Comparison of ENCODE assay signal across 8 mouse cellular contexts in the genomic region with DNA sequence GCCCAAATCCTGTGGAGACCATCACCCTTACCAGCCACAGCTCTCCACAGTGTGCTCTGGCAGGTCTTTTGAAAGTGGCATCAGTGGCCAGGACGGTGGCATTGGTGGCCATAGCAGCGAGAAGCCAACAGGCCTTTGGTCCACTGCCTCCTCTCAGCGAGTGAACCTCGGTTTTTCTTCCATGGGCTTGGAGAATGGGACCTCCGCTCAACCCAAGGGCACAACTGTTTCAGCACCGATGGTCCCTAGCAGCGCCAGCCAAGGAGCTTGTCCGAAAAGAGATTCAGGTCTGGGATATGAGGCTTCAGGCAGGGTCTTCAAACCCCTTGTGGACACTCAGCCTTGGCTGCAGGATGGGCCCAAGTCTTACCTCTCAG. TPM values are rescaled to one million over a fixed set of nuclear protein-coding genes. Genes with fewer than 3 reads are reported as not detected.
DNase-seq lines count a peak whose midpoint lies in the region; ATAC-seq lines count a peak whose summit lies in the region.

No protein-coding gene starts in this region.

- H3K9ac ChIP-seq in kidney, embryonic 16.5 days (replicated peaks; ENCODE audit: low read length) = peak overlapping the region; percentile 85
- no peak overlapping the region; the same call in 1 of the 2 replicates for H3K9ac ChIP-seq in embryonic facial prominence, embryonic 11.5 days (replicated peaks; ENCODE audit: low read length)
- H3K9ac ChIP-seq in hindbrain, embryonic 15.5 days = no peak overlapping the region
- no peak overlapping the region for H3K9ac ChIP-seq in midbrain, embryonic 14.5 days (replicated peaks; ENCODE audit: low read length)

- no peaks in the 10 kb centered on the region for H3K27me3 ChIP-seq in kidney, embryonic 16.5 days (ENCODE audit: insufficient read depth, low read length)
- H3K27me3 ChIP-seq in embryonic facial prominence, embryonic 11.5 days (ENCODE audit: control insufficient read depth, insufficient read depth, low read length) = no peaks in the 10 kb centered on the region
- no peaks in the 10 kb centered on the region for H3K27me3 ChIP-seq in hindbrain, embryonic 15.5 days
- no peaks in the 10 kb centered on the region for H3K27me3 ChIP-seq in midbrain, embryonic 14.5 days (ENCODE audit: control insufficient read depth, insufficient read depth, low read length)

- peaks cover 13% of the 10 kb centered on the region for H3K36me3 ChIP-seq in kidney, embryonic 16.5 days (ENCODE audit: insufficient read depth, low read length)
- no peaks in the 10 kb centered on the region; the same call in 1 of the 2 replicates for H3K36me3 ChIP-seq in embryonic facial prominence, embryonic 11.5 days (replicated peaks; ENCODE audit: control insufficient read depth, insufficient read depth, low read depth, low read length)
- no peaks in the 10 kb centered on the region for H3K36me3 ChIP-seq in hindbrain, embryonic 15.5 days
- H3K36me3 ChIP-seq in midbrain, embryonic 14.5 days (ENCODE audit: control insufficient read depth, insufficient read depth, low read length) = no peaks in the 10 kb centered on the region

- peak overlapping the region; percentile 87 for H3K4me2 ChIP-seq in kidney, embryonic 16.5 days (replicated peaks; ENCODE audit: low read depth, low read length)
- H3K4me2 ChIP-seq in embryonic facial prominence, embryonic 11.5 days (ENCODE audit: low read depth, low read length) = peak overlapping the region; percentile 83
- H3K4me2 ChIP-seq in hindbrain, embryonic 15.5 days = peak overlapping the region; percentile 77
- peak overlapping the region; percentile 64 for H3K4me2 ChIP-seq in midbrain, embryonic 14.5 days (ENCODE audit: low read length)

- intact Hi-C loops in left cerebral cortex, postnatal 14 days (cut with DNase I) = no loop called here

- no peak for ATAC-seq in kidney, embryonic 16.5 days (ENCODE audit: low FRiP score, low TSS enrichment)
- no peak for ATAC-seq in embryonic facial prominence, embryonic 11.5 days (replicated peaks; ENCODE audit: insufficient number of reproducible peaks, low FRiP score, low TSS enrichment, low read depth)
- no peak for ATAC-seq in hindbrain, embryonic 15.5 days (ENCODE audit: low FRiP score, low read depth)
- ATAC-seq in midbrain, embryonic 14.5 days (ENCODE audit: low FRiP score, low TSS enrichment) = no peak

- 83% methylated on average over 8 of the region's 8 CpGs for WGBS in kidney, embryonic 16.5 days
- WGBS in embryonic facial prominence, embryonic 11.5 days = 89% methylated on average over 8 of the region's 8 CpGs
- 89% methylated on average over 8 of the region's 8 CpGs for WGBS in hindbrain, embryonic 15.5 days
- 89% methylated on average over 8 of the region's 8 CpGs for WGBS in midbrain, embryonic 14.5 days

- H3K4me3 ChIP-seq in kidney, embryonic 16.5 days (ENCODE audit: low read length) = peak overlapping the region; percentile 79
- H3K4me3 ChIP-seq in embryonic facial prominence, embryonic 11.5 days (ENCODE audit: low read depth, low read length) = peak overlapping the region; percentile 68
- peak overlapping the region; percentile 58; the same call in 1 of the 2 replicates for H3K4me3 ChIP-seq in hindbrain, embryonic 15.5 days
- H3K4me3 ChIP-seq in midbrain, embryonic 14.5 days (replicated peaks; ENCODE audit: low read depth, low read length) = peak overlapping the region; percentile 53

- no peak for DNase-seq in kidney, adult 8-10 months
- DNase-seq in embryonic facial prominence, embryonic 11.5 days (ENCODE audit: low spot score) = no peak
- DNase-seq in midbrain, embryonic 14.5 days = no peak
- no peak for DNase-seq in ovary, postnatal 36 days (ENCODE audit: low spot score)
- no peak for DNase-seq in left cerebral cortex, postnatal 14 days (ENCODE audit: low spot score in 2 of 2)
- DNase-seq in adrenal gland, postnatal 36 days = no peak

- peaks cover 43% of the 10 kb centered on the region for H3K4me1 ChIP-seq in kidney, embryonic 16.5 days (ENCODE audit: insufficient read depth, low read length)
- H3K4me1 ChIP-seq in embryonic facial prominence, embryonic 11.5 days (ENCODE audit: control insufficient read depth, insufficient read depth, low read length) = peaks cover 5% of the 10 kb centered on the region
- H3K4me1 ChIP-seq in hindbrain, embryonic 15.5 days (replicated peaks) = peaks cover 36% of the 10 kb centered on the region
- peaks cover 25% of the 10 kb centered on the region for H3K4me1 ChIP-seq in midbrain, embryonic 14.5 days (ENCODE audit: control insufficient read depth, insufficient read depth, low read length)

- H3K27ac ChIP-seq in kidney, embryonic 16.5 days (ENCODE audit: low read length) = no peak overlapping the region
- H3K27ac ChIP-seq in embryonic facial prominence, embryonic 11.5 days (replicated peaks; ENCODE audit: low read depth, low read length) = no peak overlapping the region
- H3K27ac ChIP-seq in hindbrain, embryonic 15.5 days (replicated peaks) = no peak overlapping the region
- no peak overlapping the region for H3K27ac ChIP-seq in midbrain, embryonic 14.5 days (replicated peaks; ENCODE audit: low read depth, low read length)

- H3K9me3 ChIP-seq in kidney, embryonic 16.5 days (ENCODE audit: low read length) = no peaks in the 10 kb centered on the region
- H3K9me3 ChIP-seq in embryonic facial prominence, embryonic 11.5 days (replicated peaks; ENCODE audit: control insufficient read depth, low read length) = no peaks in the 10 kb centered on the region
- no peaks in the 10 kb centered on the region for H3K9me3 ChIP-seq in hindbrain, embryonic 15.5 days
- H3K9me3 ChIP-seq in midbrain, embryonic 14.5 days (ENCODE audit: control insufficient read depth, low read length) = no peaks in the 10 kb centered on the region

RNA-seq across cellular contexts. Expression of gene Limd1, which starts 1.4 kb away (rescaled TPM):
- 55.7 and 58.1 TPM in 2 replicates for polyA plus RNA-seq in kidney, embryonic 16.5 days (2015; fragmentation: Nextera tagmentation; extraction: Ambion mirVana)
- polyA plus RNA-seq in embryonic facial prominence, embryonic 11.5 days (2014; fragmentation: Nextera tagmentation; extraction: Ambion mirVana) = 46.0 and 48.3 TPM in 2 replicates
- 13.8 and 14.3 TPM in 2 replicates for polyA plus RNA-seq in hindbrain, embryonic 15.5 days (2015; fragmentation: Nextera tagmentation; extraction: Ambion mirVana)
- polyA plus RNA-seq in midbrain, embryonic 14.5 days (2014; fragmentation: Nextera tagmentation; extraction: Ambion mirVana) = 11.8 and 16.4 TPM in 2 replicates
- 1 to 10 TPM; 8.1 to 8.9 TPM for total RNA-seq in left cerebral cortex, postnatal 14 days (2021)
- total RNA-seq in adrenal gland, postnatal 36 days (2021) = 10 to 100 TPM; 27.4 to 31.1 TPM

RNA-seq across cellular contexts. Expression of gene Sacm1l, which starts 49.7 kb away (rescaled TPM):
- polyA plus RNA-seq in kidney, embryonic 16.5 days (2015; fragmentation: Nextera tagmentation; extraction: Ambion mirVana) = 63.8 and 68.7 TPM in 2 replicates
- polyA plus RNA-seq in embryonic facial prominence, embryonic 11.5 days (2014; fragmentation: Nextera tagmentation; extraction: Ambion mirVana) = 53.6 and 62.4 TPM in 2 replicates
- polyA plus RNA-seq in hindbrain, embryonic 15.5 days (2015; fragmentation: Nextera tagmentation; extraction: Ambion mirVana) = 51.2 and 52.9 TPM in 2 replicates
- 50.4 and 57.0 TPM in 2 replicates for polyA plus RNA-seq in midbrain, embryonic 14.5 days (2014; fragmentation: Nextera tagmentation; extraction: Ambion mirVana)
- total RNA-seq in left cerebral cortex, postnatal 14 days (2021) = 10 to 100 TPM; 46.9 to 53.5 TPM
- total RNA-seq in adrenal gland, postnatal 36 days (2021) = 100 to 1,000 TPM in 1 of 2 experiments, 10 to 100 TPM in 1; 95.7 to 158 TPM
